Mouse (Mus musculus): ENCODE results near the gene Ptchd3. TPM values are rescaled to one million over a fixed set of nuclear protein-coding genes. Genes with fewer than 3 reads are reported as not detected.

Gene Ptchd3
- not detected in 2 replicates for polyA plus RNA-seq (2016; fragmentation: Nextera tagmentation; extraction: Ambion mirVana)

DNA sequence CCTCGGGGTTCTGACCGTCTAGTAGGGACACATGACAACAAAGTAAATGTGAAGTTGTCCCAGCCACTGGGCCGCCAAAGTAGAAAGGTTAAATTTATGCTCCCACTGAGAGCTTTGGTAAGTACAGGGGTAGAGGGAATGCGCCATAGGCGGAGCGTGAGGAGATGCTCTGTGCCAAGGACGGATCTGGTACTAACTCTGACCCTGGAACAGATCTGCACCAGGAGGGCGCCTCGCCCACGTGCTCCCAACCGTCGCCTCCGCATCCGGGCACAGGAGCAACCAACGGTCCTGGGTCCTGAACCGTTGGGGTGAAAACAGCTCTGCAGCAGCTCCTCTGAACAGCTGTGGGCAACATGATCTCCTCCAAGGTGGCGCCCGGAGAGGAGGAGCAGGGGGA, at the start of gene Ptchd3:
Gene Ptchd3 (plus strand): TSS at position 301 of the 400 bp plus-strand sequence.
- H3K4me1 ChIP-seq, result no peaks in the 10 kb centered on the region

DNA sequence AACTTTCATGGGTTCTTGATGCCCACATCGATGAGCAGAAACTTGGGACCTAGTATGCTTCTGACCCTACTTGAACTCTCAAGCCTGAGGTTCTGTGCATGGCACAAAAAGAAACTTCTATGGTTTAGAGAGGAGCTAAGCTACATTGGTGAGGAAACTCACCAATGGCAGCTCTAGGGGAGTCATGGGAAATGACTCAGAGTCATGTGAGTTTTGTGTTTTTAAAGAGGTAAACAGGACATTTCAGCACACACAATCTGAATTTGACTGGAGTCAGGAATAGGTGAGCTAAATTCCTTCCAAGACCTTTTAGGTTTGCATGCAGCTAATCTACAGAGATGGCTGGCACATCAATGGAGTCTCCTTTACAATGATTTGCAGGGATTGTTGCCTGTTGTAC, 48.2 kb upstream of the Ptchd3 start:
- no peaks in the 10 kb centered on the region for H3K27me3 ChIP-seq
- H3K4me3 ChIP-seq, result no peak overlapping the region
- no peak overlapping the region for H3K9ac ChIP-seq (replicated peaks)
- H3K36me3 ChIP-seq, result no peaks in the 10 kb centered on the region
- WGBS, result 82% methylated on average over 1 of the region's 1 CpGs
- no peak for ATAC-seq (ENCODE audit: low FRiP score, low read depth)
- H3K27ac ChIP-seq (replicated peaks), result no peak overlapping the region
- H3K4me2 ChIP-seq (replicated peaks), result no peak overlapping the region
- no peaks in the 10 kb centered on the region for H3K9me3 ChIP-seq
- H3K4me1 ChIP-seq, result no peaks in the 10 kb centered on the region

More for the DNA sequence above, at the start of gene Ptchd3:
- 67% methylated on average over 18 of the region's 18 CpGs for WGBS
- 0 out of 2 replicates have a peak, but pooled peaks cover 3% of the 10 kb centered on the region for H3K9me3 ChIP-seq
- H3K27me3 ChIP-seq, result peaks cover 6% of the 10 kb centered on the region; the same call in 1 of the 2 replicates
- H3K4me2 ChIP-seq (replicated peaks), result no peak within 1 kb of the TSS
- H3K9ac ChIP-seq (replicated peaks), result no peak within 1 kb of the TSS
- no peak within 1 kb of the TSS for H3K4me3 ChIP-seq
- no peaks in the 10 kb centered on the region for H3K36me3 ChIP-seq
- no peak within 1 kb of the TSS for H3K27ac ChIP-seq (replicated peaks)
- no peak for ATAC-seq (ENCODE audit: low FRiP score, low read depth)

DNA sequence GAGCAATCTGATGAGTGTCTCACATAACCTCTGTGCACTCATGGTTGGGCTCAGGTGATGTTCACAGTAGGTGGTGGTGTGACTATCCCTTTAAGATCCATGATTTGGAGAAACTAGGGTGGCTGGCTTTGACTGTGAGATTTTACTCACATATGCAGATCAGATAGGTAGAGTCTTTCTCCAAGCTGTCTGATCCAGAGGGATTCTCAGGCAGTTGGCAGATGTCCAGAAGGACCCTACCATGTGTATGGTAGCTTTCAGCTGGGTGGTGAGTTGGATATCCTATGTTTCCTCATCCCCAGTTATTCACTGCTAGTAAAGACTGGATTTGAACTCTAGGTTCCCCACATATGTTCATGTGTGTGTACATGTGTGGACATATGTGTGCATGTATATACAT, 42.6 kb upstream of the Ptchd3 start:
- Histone ChIP-seq H3K4me3 (no peak overlapping the region), H3K36me3 (no peaks in the 10 kb centered on the region), H3K9ac (replicated peaks) (no peak overlapping the region), H3K4me2 (replicated peaks) (no peak overlapping the region), H3K27me3 (no peaks in the 10 kb centered on the region), H3K4me1 (no peaks in the 10 kb centered on the region), H3K27ac (replicated peaks) (no peak overlapping the region), H3K9me3 (no peaks in the 10 kb centered on the region)
- no peak for ATAC-seq (ENCODE audit: low FRiP score, low read depth)

DNA sequence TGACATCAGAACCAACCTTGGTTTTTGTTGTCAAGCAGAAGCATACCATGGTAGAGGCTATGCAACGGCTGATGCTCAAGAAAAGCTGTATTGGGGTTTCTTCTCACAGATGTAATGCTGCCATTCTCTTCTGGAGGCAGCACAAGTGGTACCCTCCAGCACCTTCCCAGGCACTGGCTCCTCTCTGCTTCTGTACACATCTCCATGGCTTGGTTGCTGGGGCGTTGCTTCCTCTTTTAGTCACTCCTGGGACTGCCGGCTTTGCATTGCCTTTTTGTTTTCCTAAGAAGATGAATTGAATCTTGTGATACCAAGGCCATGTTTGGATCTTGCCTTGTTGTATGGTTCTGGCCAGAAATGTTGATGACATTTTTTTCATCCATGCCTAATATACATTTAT, 40.5 kb upstream of the Ptchd3 start:
- Histone ChIP-seq H3K4me2 (replicated peaks) (no peak overlapping the region), H3K9ac (replicated peaks) (no peak overlapping the region), H3K4me3 (no peak overlapping the region), H3K27me3 (no peaks in the 10 kb centered on the region), H3K4me1 (no peaks in the 10 kb centered on the region), H3K27ac (replicated peaks) (no peak overlapping the region), H3K36me3 (no peaks in the 10 kb centered on the region), H3K9me3 (no peaks in the 10 kb centered on the region)
- WGBS, result 87% methylated on average over 3 of the region's 3 CpGs
- ATAC-seq (ENCODE audit: low FRiP score, low read depth), result no peak

DNA sequence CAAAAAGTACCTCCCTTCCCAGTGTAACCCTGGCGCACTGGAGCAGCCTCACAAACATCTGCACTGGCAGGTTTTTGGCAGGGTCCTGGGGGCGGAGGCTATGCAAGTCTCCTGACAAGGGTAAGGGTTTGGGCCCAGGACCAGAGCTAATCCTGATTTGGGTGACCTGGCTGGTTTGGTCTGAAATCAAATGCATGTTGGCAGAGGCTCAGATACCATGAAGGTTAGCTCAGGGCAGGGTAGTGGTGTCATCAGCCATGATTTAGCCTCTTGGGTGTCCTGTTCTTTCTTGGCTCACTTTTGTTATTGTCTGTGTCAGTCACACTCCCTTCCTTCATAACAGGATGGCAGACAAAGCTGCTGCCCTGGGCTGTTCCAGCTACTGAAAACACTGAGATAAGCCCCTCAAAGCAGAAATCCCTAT, 39.4 kb upstream of the Ptchd3 start:
- Histone ChIP-seq H3K4me1 (no peaks in the 10 kb centered on the region), H3K4me2 (replicated peaks) (no peak overlapping the region), H3K27me3 (no peaks in the 10 kb centered on the region), H3K9me3 (no peaks in the 10 kb centered on the region), H3K27ac (replicated peaks) (no peak overlapping the region), H3K4me3 (no peak overlapping the region), H3K9ac (replicated peaks) (no peak overlapping the region), H3K36me3 (no peaks in the 10 kb centered on the region)
- no peak for ATAC-seq (ENCODE audit: low FRiP score, low read depth)
- 90% methylated on average over 2 of the region's 2 CpGs for WGBS

DNA sequence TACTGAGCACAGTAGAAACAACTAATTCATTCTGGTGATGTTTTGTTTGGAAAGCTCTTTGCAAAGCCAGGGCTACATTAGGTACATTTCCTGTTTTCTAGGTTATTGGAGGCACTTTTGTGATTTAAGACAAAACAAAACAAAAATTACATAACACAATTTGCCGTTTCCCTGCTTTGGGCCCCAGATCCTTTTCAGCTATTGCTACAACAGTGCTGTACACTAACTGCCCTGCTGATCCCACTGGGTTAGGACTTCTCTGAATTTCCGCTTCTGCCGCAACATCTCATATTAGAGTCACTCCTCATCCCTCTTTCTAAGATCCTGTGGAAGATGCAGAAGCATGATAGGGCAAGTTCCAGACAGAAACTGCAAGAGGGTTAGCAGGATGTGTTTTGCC, 38.6 kb upstream of the Ptchd3 start:
- Histone ChIP-seq H3K9me3 (no peaks in the 10 kb centered on the region), H3K4me3 (no peak overlapping the region), H3K27me3 (no peaks in the 10 kb centered on the region), H3K27ac (replicated peaks) (no peak overlapping the region), H3K9ac (replicated peaks) (no peak overlapping the region), H3K4me1 (no peaks in the 10 kb centered on the region), H3K36me3 (no peaks in the 10 kb centered on the region), H3K4me2 (replicated peaks) (no peak overlapping the region)
- ATAC-seq (ENCODE audit: low FRiP score, low read depth), result no peak
- WGBS, result 84% methylated on average over 3 of the region's 3 CpGs

DNA sequence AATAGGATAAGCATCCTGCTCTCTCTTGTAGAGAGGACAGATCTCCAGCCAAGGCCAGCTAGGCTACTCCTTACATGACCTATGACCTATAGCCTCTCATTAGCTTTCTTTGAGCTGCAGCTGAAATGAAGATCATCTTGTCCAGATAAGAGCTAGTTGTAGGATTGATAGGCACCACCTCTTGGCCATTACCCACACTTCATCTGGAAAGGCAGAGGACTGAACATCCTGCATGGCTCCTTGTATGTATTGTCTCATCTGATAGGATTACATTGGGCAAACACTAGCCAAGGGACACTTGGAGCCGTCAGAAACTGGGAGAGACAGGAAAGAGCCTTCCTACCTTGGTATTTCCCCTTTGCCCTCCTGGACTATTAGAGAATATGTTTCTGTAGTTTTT, 38.1 kb upstream of the Ptchd3 start:
- Histone ChIP-seq H3K27ac (replicated peaks) (no peak overlapping the region), H3K4me3 (no peak overlapping the region), H3K4me1 (no peaks in the 10 kb centered on the region), H3K9me3 (no peaks in the 10 kb centered on the region), H3K27me3 (no peaks in the 10 kb centered on the region), H3K9ac (replicated peaks) (no peak overlapping the region), H3K4me2 (replicated peaks) (no peak overlapping the region), H3K36me3 (no peaks in the 10 kb centered on the region)
- 57% methylated on average over 1 of the region's 1 CpGs for WGBS
- no peak for ATAC-seq (ENCODE audit: low FRiP score, low read depth)

DNA sequence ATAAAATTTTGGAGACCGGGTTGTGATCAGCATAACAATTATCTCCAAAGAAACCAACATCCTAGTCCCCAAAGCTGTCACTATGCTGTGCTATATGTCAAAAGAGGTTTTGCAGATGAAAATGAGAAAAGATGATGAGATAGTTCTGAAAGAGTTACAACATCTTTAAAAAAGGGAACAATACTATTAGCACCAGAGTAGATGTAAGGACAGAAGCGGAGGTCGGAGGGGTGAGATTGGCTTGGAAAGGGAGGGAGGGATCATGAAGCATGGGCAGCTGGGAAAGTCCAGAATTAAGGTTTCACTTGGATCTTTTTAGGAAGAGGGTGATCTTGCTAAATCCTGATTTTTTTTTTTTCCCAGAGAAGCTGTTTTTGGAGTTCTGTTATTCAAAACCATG, 36.5 kb upstream of the Ptchd3 start:
- Histone ChIP-seq H3K4me1 (no peaks in the 10 kb centered on the region), H3K4me2 (replicated peaks) (no peak overlapping the region), H3K36me3 (no peaks in the 10 kb centered on the region), H3K27ac (replicated peaks) (no peak overlapping the region), H3K4me3 (no peak overlapping the region), H3K9me3 (no peaks in the 10 kb centered on the region), H3K27me3 (no peaks in the 10 kb centered on the region), H3K9ac (replicated peaks) (no peak overlapping the region)
- WGBS, result 92% methylated on average over 3 of the region's 3 CpGs
- no peak for ATAC-seq (ENCODE audit: low FRiP score, low read depth)

DNA sequence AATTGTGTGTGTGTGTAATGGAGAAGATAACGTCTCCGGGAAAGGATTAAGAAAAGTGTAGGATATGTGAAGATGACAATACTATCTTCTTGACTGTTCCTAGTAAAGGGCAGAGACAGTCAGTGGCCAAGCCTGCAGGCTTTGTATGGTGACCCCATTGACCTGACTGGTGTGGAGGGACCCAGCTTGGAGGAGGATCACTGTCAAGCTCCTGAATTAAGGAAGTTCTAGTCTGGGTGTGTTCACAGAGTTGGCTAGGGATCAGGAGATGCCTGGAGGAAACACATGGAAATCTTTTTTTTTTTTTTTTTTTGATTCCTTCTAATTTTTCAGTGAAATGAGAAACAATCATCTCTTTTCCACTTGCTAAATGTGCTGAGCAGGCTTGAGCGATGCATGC, 35.9 kb upstream of the Ptchd3 start:
- Histone ChIP-seq H3K4me1 (no peaks in the 10 kb centered on the region), H3K9me3 (no peaks in the 10 kb centered on the region), H3K4me3 (no peak overlapping the region), H3K27me3 (no peaks in the 10 kb centered on the region), H3K4me2 (replicated peaks) (no peak overlapping the region), H3K9ac (replicated peaks) (no peak overlapping the region), H3K36me3 (no peaks in the 10 kb centered on the region), H3K27ac (replicated peaks) (no peak overlapping the region)
- WGBS, result 85% methylated on average over 3 of the region's 3 CpGs
- no peak for ATAC-seq (ENCODE audit: low FRiP score, low read depth)

DNA sequence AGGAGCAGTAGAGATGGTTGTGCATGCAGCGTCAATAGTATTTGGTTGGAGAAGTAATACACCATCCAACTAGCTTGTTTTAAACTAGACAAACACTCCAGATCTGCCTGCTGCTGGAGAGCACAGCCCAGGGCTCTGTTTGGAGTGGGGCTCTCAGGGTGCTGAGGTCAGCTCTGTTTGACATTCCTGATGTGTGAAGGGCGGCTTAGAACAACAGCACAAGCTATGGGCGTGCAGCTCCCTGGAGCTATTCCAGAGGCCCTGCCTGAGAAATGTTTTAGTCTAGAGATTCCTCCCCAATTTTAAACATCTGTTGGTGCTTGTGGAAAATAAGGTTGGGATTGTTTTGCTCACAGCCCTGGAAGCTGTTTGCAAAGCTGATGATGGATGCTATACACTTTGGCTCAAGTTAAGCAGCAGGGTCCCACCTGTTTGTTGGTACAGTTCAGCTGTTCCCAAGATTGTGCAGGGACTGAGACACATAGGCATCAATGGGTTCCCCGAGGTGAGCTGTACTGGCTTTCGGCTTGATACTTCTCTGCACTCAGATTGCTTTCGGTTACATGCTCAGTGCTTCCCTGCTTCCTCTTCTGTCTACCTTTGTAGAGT, 35.4 kb upstream of the Ptchd3 start:
- Histone ChIP-seq H3K27ac (replicated peaks) (no peak overlapping the region), H3K4me1 (no peaks in the 10 kb centered on the region), H3K27me3 (no peaks in the 10 kb centered on the region), H3K9me3 (no peaks in the 10 kb centered on the region), H3K4me2 (replicated peaks) (no peak overlapping the region), H3K36me3 (no peaks in the 10 kb centered on the region), H3K9ac (replicated peaks) (no peak overlapping the region), H3K4me3 (no peak overlapping the region)
- 69% methylated on average over 6 of the region's 6 CpGs for WGBS
- ATAC-seq (ENCODE audit: low FRiP score, low read depth), result no peak

DNA sequence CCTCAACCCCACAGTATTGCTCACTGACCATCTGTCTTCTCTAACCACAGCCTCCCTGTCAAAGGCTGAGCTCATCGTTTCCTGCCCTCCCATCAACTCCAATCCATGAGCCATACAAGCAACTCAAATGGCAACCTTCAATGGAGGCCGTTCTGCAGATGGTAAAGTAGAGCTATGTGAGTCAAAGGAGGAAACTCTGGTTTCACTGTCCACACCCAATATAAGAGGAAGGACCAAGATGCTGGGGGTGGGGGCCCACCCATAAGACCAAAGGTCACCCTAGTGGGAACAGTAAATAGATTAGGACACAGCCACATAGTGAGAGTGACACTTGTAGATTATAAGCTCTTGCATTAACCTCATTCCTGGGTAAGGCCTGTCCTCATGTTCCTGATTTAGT, 34.1 kb upstream of the Ptchd3 start:
- Histone ChIP-seq H3K9me3 (no peaks in the 10 kb centered on the region), H3K27ac (replicated peaks) (no peak overlapping the region), H3K4me2 (replicated peaks) (no peak overlapping the region), H3K4me1 (no peaks in the 10 kb centered on the region), H3K4me3 (no peak overlapping the region), H3K27me3 (no peaks in the 10 kb centered on the region), H3K36me3 (no peaks in the 10 kb centered on the region), H3K9ac (replicated peaks) (no peak overlapping the region)
- WGBS, result 94% methylated on average over 2 of the region's 2 CpGs
- no peak for ATAC-seq (ENCODE audit: low FRiP score, low read depth)

DNA sequence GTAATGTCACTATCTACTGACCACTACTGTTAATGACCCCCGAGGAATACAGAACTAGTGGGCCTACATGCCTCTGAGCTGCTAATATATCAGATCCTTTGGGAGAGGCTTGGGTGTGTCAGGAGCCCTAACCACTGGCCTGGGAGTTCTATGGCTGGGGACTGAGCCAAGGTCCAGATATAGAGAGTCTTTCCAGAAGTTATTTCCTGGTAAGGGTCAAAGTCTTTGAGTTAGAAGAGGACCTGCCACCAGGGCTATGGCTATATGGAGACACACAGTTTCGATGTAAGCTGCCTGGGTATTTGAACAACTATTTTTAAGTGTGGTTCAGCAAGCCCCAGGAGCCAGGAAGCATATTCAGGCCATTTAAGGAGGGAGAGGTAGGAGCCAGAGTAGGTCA, 31.5 kb upstream of the Ptchd3 start:
- no peaks in the 10 kb centered on the region for H3K9me3 ChIP-seq
- H3K4me1 ChIP-seq, result no peaks in the 10 kb centered on the region
- no peak for ATAC-seq (ENCODE audit: low FRiP score, low read depth)
- H3K27me3 ChIP-seq, result no peaks in the 10 kb centered on the region
- 82% methylated on average over 2 of the region's 2 CpGs for WGBS
- no peak overlapping the region for H3K27ac ChIP-seq (replicated peaks)
- H3K36me3 ChIP-seq, result no peaks in the 10 kb centered on the region
- no peak overlapping the region for H3K4me3 ChIP-seq
- no peak overlapping the region for H3K9ac ChIP-seq (replicated peaks)
- H3K4me2 ChIP-seq (replicated peaks), result no peak overlapping the region

DNA sequence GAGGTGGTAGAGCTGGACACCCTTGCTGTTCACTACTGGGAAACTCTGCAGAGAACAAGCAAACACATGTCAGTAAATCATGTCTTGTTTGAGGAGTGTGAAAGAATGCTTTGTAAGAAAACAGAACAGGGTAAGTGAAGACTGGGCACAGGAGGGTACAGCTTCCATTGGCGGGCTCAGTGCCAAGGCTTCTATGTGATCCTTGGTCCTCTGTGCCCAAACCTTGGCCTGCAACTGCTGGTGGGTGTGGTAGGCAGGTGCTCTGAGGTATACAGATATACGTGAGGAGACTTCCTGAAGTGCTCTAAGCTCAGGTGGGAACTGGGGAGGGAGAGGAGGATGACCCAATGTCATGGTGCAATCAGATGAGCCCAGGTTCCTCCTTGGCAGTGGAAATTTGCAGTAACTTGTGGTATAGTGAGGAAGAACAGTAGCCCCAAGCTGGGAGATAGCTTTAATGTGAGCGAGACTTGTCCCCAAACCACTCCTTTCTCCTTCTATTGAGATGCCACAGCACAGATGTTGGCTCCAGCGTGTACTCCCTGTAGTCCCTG, 30.2 kb upstream of the Ptchd3 start:
- Histone ChIP-seq H3K36me3 (no peaks in the 10 kb centered on the region), H3K9me3 (no peaks in the 10 kb centered on the region), H3K27me3 (no peaks in the 10 kb centered on the region), H3K4me2 (replicated peaks) (no peak overlapping the region), H3K9ac (replicated peaks) (no peak overlapping the region), H3K4me3 (no peak overlapping the region), H3K27ac (replicated peaks) (no peak overlapping the region), H3K4me1 (no peaks in the 10 kb centered on the region)
- WGBS, result 85% methylated on average over 4 of the region's 4 CpGs
- ATAC-seq (ENCODE audit: low FRiP score, low read depth), result no peak

Measured in midbrain, embryonic 12.5 days (tissue).